Mouse (Mus musculus) left cerebral cortex, adult 18-20 months (tissue): ENCODE results near the gene Ttll9. TPM values are rescaled to one million over a fixed set of nuclear protein-coding genes. Genes with fewer than 3 reads are reported as not detected.

Experiments used
- DNase-seq, 2 experiments: peaks; one replicate each; pipeline ENCODE4 v3.0.0; 2021 to 2022; ENCODE audit warnings: low spot score in 2 of 2, mixed read lengths in 1 of 2
- long read RNA-seq, 2 experiments: library from polyadenylated mRNA; stranded (forward); transcript quantifications; one replicate each; pipeline ENCODE4 v2.0.0; 2021
- total RNA-seq, 2 experiments: library from RNA; stranded (reverse); gene quantifications; 2 replicates each; pipeline ENCODE4 v1.2.3; 2021

The Ttll9 gene
- 1 to 10 TPM; 2.0 to 2.6 TPM for total RNA-seq
- long read RNA-seq, experiment 1, partial matches to known transcripts = 0 of 2 reads
- long read RNA-seq, experiment 1, other reads (novel, unspliced or antisense) = 2 of 2 reads
- long read RNA-seq, experiment 2, partial matches to known transcripts = 0 of 2 reads
- long read RNA-seq, experiment 2, other reads (novel, unspliced or antisense) = 2 of 2 reads

DNA sequence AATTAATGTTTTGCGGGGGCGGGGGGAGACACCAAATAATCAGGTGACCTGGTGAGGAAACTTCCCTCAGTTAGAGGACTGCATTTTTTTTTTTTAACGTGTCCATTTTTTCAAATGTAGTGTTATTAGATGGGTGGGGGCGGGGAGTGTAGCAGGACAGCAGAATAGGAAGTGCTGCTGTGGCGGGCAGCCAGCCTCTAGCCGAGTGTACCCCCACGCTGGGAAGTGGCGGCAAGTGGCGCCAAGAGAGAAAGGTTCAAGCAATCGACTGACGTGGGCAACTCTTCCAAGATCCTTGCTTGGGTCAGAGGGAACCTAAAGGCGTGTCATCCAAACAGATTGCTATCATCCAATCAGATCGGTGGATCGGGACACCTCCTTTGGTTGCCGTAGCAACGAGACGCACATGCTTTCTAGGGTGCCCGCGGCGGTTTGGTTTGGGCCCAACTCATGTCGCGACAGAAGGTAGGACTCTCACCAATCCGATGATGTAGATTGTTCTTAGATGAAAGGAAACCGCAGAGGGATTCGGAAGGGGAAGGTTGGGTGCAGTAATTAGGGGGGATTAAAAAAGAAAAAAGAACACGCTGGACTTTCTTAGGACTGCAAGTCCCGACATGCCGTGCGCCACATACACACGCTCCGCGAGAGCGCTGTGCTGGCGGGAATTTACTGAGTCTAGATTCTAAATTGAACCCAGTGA lies at the start of gene Ttll9:
Gene Ttll9 (plus strand): TSS at position 395 of the 703 bp plus-strand sequence.
- DNase-seq = peak; percentile 77 to 88

DNA sequence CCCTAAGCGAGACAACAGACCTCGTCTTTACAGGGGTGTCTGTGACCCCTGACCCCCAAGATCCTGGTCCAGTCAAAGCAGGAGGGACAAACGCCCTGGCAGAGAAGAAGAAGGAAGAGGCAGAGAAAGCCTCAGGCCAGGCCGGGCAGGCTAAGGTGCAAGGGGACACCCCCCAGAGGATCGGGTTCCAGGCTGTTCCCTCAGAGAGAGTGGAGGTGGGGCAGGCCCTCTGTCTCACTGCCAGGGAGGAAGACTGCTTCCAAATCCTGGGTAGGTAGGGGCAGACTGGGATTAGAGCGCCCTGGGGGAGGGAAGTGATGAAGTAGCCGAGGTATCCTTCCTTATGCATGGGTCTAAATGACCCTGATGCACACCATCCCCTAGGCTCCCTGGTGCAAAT lies 48.8 kb upstream of the Ttll9 start:
- no peak for DNase-seq

DNA sequence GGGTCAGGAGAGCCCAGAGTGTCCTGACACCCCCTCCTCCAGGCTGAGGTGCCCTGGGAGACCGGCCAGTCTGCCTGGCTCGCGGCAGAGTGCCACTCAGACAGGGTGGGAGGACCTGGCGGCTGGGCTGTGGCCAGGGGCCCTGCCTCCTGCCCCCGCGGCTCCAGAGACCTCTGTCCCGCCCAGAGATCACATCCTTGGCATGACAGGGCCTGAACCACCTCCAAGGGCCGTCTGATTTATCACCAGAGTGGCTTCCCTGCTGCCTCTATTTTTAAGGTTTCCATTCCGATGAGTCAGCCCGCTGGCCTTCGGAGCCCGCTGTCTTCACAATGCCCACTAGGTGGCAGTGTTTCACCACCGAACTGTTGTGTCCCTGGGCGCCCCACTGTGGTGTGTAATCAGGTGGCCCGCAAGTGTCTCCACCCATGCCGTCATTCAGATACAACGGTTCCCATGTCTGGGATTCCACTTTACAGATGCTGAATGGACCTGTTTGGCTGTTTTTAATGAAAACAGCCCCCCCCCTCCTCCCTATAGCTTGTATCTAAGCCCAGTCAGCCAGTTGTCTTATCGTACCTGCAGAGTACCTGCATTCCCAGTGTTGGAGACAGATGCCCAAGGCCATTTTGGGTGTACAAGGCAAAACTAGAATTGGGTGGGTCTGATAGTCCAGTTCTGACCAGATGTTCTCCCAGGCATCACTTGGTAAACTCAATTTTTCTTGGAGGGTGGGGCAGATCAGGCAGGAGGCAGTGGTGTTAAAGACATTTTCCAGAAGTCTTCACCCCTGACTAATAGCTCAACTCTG lies 47.8 kb upstream of the Ttll9 start:
- DNase-seq = peak; percentile 91 to 92

DNA sequence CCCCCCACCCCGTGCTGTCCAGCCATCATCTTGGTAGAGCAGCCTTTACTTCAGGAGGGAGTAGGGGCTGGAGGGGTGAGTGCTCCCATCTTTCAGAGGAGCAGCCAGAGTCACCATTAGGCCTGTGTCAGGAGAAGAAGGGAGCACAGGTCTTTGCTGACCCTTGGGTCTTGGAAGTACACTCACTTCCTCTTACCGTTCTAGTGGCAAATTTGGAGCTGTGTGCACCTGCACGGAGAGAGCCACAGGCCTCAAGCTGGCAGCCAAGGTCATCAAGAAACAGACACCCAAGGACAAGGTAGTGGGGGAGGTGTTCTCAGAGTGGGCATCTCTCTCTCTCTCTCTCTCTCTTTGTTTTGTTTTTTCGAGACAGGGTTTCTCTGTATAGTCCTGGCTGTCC lies 46.8 kb upstream of the Ttll9 start:
- DNase-seq = no peak

DNA sequence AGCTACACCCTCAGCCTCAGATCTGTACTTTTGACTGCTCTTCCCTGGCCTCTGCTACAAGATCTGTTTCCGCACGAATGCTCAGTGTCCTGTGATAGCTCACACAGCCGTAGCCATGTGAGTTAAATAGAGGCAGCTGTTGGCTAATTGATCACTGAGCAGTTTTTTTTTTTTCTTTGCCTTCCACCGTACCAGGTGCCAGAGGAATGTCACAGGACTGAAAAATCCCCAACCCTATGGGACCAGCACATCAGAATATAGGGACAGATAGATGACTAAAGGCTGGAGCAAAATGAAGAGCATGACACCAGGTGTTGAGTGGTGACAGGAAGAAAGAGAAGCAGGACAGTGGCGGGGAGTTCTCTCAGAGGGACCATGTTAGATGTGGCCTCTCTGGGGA lies 46.2 kb upstream of the Ttll9 start:
- DNase-seq = no peak

DNA sequence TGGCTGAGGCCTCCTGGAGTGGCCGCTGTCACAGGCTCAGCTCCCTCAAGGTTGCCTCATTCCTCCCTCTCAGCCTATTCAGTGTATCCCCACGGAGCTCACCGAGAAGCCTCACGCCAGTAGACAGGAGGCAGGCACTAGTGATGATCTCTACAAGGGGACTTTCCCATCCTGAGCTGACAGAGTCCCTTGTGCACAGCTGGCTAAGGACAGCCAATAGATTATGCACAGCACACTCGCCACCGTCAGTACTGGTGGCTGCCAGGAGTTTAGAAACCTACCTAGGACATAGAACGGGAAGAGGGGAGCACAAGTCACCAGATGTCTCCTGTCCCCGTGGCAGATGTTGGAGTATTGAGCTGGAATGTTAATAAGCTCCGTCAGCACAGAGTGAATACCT lies 44.6 kb upstream of the Ttll9 start:
- no peak for DNase-seq

DNA sequence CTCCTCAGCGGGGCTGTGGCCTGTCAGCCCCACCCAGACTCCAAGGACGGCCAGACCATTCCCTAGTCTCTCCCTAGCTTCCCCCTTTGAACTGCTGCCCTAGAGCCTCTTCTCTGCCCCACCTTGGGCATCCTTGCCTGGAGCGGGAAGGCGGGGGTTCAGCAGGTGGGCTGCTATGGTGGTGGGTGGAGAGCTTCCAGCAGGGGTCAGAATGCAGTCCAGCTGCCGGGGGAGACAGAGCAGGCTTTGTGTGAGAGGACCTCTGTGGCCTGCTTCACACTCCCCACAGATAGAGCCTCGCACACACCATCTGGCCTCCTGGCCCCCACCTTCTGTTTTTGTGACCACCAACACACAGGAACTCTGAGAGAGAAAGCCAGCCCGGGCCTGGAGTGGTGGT lies 39.9 kb upstream of the Ttll9 start:
- no peak for DNase-seq

DNA sequence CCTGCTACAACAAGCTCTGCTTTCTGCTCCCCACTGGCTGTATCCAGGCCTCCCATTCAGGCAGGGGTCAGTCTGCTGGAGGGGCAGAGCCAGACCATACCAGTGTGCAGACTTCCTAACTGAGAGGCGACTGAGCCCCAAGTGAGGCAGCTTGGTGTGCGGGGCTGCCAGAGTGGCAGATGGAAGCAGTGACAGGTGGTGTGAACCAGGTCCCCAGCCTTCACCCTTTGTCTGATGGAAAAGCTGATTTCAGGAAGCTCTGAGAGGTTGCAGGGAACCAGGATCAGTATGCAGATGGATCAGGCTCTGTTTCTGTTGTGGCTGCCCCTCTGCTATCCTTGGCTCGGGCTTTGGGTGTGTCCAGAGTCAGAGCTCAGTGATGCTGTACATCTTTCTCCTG lies 38.7 kb upstream of the Ttll9 start:
- DNase-seq = no peak

DNA sequence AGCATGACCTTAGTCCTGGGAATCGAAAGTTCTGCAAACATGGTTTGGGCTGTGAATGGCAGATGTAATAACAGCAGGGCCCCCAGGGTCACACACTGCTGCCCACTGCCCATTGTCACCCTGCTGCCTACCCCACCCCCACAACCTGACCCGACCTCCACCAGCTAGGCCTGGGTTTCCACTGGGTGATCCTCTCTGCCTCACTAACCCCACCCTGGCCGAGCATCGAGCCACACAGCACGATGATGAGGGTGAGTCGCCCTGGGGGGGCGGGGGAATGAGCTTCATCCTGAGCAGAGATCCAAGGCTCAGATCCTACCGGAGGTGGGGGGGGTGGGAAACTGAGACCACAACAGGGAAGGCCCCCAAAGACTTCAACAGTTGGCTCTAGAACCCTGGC lies 38.2 kb upstream of the Ttll9 start:
- no peak for DNase-seq

DNA sequence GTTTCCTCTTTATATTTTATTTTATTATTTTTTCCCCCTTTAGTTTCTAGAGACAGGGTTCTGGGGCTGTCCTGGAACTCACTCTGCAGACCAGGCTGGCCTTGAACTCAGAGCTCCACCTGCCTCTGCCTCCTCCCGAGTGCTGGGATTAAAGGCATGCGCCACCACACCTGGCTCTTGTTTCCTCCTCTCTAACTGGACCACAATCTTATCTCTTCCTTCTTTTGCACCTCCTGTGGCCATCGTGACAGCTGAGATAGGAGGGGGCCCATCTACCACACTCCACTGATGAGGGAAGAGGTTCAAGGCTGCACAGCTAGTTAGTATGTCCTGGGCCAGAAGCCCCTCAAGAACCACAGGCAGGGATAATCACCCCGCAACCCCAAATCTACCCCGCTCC lies 37.7 kb upstream of the Ttll9 start:
- no peak for DNase-seq

DNA sequence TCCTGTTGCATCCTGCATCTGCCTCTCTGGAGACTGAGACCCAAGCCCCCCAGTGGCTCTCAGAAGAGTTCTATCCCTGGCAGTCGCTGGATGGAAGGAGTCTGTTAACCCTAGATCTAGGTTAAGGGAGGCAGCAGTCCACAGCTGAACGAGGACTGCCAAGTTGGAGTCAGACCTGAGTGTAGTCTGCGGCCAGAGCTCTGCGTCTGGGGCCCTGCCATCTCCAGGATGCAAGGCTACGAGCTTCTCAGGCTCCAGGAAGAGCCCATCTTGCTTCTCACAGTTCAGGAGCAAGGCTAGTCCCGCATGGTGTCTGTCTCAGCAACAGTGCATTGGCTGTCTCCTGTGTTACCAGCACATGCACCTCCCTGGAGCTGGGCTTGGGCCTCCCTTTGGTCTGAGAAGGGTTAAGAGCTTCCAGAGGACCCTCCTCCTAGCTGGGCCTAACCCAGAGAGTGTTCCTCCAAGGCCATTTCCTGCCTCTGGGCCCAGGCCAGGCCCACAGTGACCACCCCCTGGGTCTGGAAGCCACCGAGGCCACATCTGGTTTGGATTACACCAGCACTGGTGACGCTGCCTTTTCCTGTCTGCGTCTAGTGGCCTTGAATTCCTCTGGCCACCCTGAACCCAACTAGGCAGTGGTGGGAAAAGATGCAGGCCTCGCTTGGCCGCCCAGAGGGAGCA lies 37.0 kb upstream of the Ttll9 start:
- no peak for DNase-seq

DNA sequence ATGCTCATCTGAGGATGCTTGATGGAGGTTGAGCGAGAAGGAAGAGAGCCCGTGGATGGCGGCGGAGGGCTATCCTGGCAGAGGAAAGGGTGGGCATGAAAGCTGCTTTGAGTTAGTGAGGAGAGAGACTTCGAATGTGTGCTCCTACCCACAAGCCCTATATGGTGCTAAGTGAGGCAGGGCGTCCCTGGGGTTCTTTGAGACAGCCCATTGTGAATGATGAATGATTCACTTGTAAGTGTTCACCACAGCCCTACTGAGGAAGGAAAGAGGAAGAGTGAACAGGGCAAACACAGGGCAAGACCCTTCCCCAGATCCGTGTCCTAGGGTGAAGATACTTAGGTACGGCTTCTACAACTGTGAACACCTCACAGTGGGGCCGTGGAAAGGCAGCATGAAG lies 35.4 kb upstream of the Ttll9 start:
- no peak for DNase-seq

DNA sequence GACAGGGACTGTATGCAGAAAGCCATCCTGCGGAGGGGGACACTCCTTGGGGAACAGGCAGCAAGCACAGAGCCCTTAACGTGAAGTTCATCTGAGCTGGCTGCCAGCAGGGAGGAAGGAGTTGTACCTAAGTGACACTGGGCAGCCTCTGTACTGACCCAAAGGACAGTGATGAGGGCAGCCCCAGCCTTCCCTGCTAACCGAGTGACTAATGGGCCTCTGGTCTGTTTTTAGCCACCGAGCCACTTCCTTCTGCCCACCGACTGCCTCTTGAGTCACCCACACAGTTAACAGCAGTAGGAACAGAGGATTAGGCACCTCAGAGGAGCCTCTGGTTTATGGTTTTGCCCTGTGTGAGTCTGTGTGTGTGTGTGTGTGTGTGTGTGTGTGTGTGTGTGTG lies 34.9 kb upstream of the Ttll9 start:
- no peak for DNase-seq

DNA sequence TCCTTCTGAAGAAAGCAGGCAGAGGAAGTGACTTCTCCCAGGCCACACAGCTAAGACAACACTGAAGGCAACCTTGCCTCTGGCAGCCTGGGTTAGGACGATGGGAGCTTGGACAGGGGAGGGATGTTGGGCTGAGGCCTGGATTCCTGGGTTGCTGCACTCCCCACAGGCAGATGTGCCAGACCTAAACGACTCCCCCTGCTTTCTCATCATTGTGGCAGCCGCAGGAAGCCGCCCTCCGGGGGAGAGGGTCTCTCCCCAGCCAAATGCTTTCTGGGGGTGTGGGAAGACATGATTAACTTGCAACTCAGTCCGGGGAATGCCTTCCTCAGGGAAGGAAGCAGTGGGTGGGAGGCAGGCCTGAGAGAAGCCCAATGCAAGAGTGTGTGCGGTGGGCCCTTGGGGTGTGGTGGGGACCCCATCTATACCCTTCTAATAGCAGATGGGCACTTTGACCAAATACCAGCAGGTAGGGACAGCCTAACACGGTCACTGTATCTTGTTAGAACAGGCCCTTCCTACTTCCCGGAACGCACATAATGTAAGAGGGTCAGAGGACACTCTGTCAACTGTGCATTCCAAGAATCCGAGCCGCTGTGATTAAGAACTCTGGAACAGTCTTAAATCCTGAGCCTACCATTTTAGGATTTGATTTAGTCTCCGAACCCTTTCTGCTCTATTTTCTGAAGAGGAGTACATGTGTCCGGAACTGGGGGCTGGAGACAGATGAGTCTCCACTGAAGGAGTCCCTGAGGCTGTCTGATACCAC lies 33.9 kb upstream of the Ttll9 start:
- DNase-seq = no peak

DNA sequence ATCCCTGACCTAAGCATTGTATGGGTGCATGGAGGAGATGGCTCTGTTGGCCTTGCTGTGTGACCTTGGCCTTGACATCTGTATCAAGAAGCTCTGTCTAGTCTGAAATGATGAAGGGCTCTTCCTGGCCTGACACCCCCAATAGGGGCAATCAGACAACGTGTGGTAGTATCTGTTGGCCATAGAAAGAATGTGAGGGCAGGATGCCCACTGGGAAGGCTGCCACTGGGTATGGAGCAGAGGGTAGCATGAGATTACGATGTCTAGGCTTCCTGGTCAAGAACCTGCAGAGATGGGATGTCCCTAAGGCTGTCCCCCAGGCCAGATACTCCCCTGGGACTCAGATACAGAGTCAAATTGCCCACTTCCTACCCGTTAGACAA lies 33.3 kb upstream of the Ttll9 start:
- no peak for DNase-seq

DNA sequence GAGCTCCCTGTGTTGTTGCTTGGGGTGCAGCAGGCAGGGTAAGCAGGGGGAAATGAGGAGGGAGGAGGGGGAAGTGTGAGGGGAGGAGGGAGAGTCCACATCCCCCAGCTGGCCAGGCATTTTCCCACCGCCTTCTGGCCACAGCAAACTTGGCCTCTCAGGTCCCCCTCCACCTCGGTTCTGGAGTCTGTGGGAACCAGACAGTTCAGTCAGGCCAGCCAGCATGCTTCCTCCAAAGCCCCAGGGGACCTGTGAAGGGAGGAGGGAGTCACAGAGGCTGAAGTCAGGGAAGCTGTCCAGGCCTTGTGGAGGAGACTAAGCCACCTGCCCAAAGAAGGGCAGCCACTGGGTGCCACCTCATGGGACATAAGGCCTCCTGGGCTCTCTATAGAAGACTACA lies 32.0 kb upstream of the Ttll9 start:
- DNase-seq = no peak

DNA sequence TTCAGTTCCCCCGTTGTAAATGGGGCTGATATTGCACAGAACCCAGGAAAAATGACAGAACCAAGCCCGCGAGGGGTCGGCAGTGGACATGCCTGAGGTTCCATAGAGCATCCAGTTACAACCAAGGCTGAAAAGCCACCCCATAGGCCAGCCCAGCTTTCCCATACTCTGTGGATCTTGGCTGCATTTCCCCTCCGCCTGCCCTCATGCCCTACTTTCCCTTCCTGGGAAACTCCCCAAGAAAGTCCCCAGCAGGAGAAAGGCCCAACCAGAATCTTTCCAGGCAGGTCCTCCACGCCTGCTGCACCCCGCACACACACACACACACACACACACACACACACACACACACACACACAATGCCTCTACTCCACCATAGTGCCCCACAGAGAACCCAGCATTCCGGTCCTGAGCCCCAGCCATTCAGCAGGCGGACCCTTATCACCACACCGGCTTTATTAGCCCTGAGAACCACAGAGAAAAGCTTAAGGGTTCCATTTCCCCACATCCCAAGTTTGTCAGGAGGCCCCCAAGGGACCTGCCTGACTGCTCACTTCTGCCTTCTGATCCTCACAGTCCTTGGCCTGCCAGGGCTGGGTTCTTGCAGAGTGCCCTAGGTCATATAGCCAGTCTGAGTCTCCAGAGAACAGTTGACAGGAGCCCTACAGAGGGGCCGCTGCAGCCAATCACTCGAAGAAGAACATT lies 30.7 kb upstream of the Ttll9 start:
- no peak for DNase-seq

DNA sequence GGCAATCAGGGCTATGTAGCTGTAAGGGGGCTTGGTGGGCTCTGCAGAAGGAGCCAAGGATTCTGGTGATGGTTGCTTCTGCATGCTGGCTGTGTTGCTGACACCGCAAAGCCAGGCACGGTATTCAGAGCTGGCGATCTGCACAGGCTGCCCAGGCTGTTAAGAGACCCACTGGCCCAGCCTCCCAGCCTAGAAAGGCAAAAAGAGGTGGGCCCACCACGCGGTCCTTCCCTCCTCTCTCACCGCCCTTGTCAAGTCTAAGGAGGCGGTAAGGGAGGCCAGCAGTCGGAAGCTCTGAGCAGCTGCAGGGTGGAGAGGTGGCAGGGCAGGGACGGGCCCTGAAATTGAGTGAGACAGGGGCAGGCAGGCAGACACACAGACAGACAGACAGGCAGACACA lies 29.2 kb upstream of the Ttll9 start, which contains the start of gene Foxs1:
Gene Foxs1 (minus strand): TSS at position 161 of the 400 bp plus-strand sequence.
- DNase-seq = no peak

DNA sequence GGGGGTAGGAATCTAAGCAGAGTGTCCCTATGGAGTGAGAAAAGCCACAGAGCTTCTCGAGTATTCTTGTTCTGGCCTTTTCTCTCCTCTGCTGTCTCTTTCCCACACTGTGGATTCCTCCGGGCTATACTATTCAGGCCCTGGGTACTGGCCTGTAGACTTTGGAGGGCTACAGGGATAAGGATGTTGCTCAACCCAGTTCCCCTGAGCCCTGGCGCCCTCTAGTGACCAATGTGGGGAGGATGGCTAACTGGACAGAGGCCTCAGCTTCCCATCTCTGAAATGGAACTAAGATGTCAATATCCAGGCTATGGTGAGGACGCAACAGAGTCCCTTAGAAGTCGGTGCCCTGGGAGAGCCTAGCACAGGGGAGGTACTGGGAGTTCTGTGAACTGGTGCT lies 28.7 kb upstream of the Ttll9 start:
- DNase-seq = peak; percentile 56 to 62

DNA sequence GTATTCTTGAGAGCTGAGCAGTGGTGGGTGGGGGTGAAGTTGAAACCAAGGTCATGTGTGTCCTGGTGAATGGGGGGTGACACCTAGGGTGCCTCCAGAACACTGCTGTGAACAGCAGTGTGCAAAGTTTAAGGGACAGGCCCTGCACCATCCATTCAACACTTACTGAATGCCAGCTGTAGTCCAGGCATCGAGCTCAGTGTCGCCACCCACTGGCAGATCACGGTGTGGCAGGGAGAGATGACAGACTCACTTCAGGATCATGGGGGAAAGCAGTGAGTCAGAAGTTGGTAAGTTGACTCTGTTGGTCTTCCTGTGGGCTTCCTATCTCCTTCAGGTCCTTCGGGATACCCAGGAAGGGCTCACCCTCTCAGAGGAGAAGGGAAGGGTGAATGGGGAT lies 22.4 kb upstream of the Ttll9 start:
- peak in 1 of 2 experiments; percentile 68 for DNase-seq
